Mouse (Mus musculus): ENCODE results near the gene Ehf.

The Ehf gene

DNA sequence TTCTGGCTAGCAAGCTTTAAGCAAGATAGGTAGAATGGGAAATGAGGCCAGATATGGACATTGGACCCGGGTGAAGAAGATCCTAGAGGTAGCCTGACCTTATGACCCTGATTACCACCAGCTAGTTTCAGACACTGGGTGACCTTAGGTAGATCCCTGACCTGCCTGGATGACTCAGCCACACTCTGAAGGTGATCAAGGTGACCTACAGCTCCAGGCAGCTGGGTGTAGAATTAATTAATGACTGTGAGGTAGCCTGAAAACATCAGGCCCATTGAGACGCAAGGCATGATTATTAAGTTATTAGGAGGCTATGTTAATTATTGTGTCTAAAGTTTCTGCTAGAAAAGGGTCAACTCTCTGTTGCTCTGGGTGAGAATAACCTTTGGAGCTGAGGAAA, 82.2 kb downstream of the Ehf start:
- ATAC-seq (ENCODE audit: insufficient number of reproducible peaks, low FRiP score, low TSS enrichment): no peak

DNA sequence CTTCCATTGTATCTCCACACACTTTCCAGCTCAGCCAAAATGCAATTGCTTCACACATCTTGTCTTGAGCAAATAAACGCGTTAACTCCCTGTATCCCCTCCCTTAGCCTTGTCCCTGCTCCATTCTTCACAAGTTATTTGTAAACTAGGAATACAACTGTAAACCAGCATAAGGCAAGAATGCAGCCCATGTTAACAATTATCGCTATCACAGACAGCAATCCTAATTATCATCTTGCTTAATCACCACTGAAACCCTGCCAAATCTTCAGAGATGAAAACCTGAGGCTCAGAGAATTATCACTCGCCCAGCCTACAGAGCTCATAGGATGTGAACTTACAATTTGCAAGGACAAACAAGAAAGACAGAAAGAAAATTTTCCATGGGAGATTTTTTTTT, 84.8 kb downstream of the Ehf start:
- no peak for ATAC-seq (ENCODE audit: insufficient number of reproducible peaks, low FRiP score, low TSS enrichment)

DNA sequence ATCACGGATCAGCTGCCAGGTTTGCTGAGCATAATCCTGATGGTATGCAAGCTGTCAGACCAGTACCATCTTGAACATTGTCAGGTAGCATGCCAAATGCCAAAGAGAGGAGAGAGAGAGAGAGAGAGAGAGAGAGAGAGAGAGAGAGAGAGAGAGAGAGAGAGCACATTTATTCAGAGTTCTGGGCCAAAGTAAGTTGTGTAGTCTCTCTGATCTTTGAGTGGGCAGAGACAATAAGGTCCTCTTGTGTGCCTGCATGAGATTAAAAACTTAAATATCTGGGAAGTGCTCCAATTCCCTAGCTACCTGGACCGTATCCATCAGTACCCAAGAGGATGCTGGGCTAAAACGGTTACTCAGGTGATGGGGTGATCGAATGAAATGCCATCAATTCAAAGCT, 87.3 kb downstream of the Ehf start:
- ATAC-seq (ENCODE audit: insufficient number of reproducible peaks, low FRiP score, low TSS enrichment): no peak

DNA sequence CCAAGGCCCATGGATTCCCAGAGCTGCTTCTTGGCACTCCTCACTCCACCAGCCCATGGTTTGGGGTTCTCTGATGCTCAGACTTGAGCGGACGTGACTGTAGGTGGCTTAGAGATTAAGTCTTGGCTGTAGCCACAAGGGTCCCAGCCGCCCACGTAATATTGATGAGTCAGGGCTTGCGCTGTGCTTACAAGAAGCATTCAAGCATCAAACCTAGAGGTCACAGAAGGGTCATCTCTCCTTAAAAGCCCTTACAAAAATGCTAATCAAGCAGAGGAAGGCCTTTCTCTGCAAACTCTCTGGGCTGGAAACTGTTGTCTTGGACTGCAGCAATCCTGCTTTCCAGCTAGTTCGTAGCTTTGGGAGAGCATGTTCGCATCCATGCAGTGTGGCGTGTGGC, 88.2 kb downstream of the Ehf start:
- no peak for ATAC-seq (ENCODE audit: insufficient number of reproducible peaks, low FRiP score, low TSS enrichment)

DNA sequence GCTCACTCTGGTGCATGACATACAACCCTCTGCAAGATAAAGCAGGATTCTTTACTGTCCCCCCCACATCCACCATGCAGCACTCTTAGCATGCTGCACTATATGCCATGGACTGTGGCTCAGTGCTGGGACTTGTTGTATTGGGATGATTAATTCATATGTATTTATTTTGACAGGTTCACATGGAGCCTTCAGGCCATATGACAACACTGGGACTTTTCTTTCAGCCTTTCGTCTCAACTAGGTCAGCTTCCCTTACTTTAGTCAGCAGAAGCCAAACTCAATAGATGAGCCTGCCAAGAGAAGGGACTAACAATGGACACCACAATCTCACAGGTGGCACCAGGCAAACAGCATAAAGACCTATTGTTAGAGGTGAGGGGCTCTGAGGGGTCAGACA, 89.5 kb downstream of the Ehf start:
- ATAC-seq (ENCODE audit: insufficient number of reproducible peaks, low FRiP score, low TSS enrichment): no peak
